Mouse (Mus musculus) myocyte (in vitro differentiated cells): ENCODE results near the gene Cdr2l. TPM values are rescaled to one million over a fixed set of nuclear protein-coding genes. Genes with fewer than 3 reads are reported as not detected.

Source experiments
- H3K27me3 ChIP-seq: one replicate; pipeline ENCODE4 v1.6.1; 2011; ENCODE audit not compliant: control insufficient read depth, insufficient read depth, insufficient read length
- H3K36me3 ChIP-seq: one replicate; pipeline ENCODE4 v1.6.1; 2011; ENCODE audit not compliant: control insufficient read depth, insufficient read depth
- H3K4me2 ChIP-seq: one replicate; pipeline ENCODE4 v1.6.1; 2011; ENCODE audit warnings: low read depth, control low read depth
- H3K4me3 ChIP-seq: one replicate; pipeline ENCODE4 v1.5.1; 2011; ENCODE audit warnings: mild to moderate bottlenecking, control low read depth, moderate library complexity
- H3K79me2 ChIP-seq: one replicate; pipeline ENCODE4 v1.6.1; 2011; ENCODE audit not compliant: control insufficient read depth, insufficient read depth
- H3ac ChIP-seq: one replicate; pipeline ENCODE4 v1.6.1; 2011; ENCODE audit not compliant: control insufficient read depth, insufficient read length
- CEBPB ChIP-seq: IDR thresholded peaks from 2 replicates; pipeline ENCODE4 v1.6.1; 2011; ENCODE audit warnings: mild to moderate bottlenecking, moderate library complexity; ENCODE audit not compliant: poor library complexity, insufficient read depth, severe bottlenecking
- E2F4 ChIP-seq: IDR thresholded peaks from one replicate; pipeline ENCODE4 v1.6.1; 2011; ENCODE audit warnings: mild to moderate bottlenecking, control low read depth, moderate library complexity; ENCODE audit not compliant: insufficient read depth
- MAX ChIP-seq: IDR thresholded peaks from one replicate; pipeline ENCODE4 v1.6.1; 2011; ENCODE audit warnings: low read depth, mild to moderate bottlenecking, control low read depth
- MYOD1 ChIP-seq, 3 experiments: IDR thresholded peaks; one replicate each; pipeline ENCODE4 v1.6.1; 2011; ENCODE audit warnings: control low read depth in 2 of 3, low read depth in 2 of 3, mild to moderate bottlenecking in 2 of 3, moderate library complexity in 1 of 3; ENCODE audit not compliant: insufficient read length in 2 of 3, control insufficient read depth in 1 of 3
- MYOG ChIP-seq, 3 experiments: IDR thresholded peaks; one replicate each; pipeline ENCODE4 v1.6.1; 2011; ENCODE audit warnings: control low read depth in 2 of 3, low read depth in 2 of 3, mild to moderate bottlenecking in 2 of 3; ENCODE audit not compliant: insufficient read length in 2 of 3, control insufficient read depth in 1 of 3, insufficient read depth in 1 of 3
- POLR2A ChIP-seq: IDR thresholded peaks from one replicate; pipeline ENCODE4 v1.6.1; 2011; ENCODE audit warnings: low read depth, mild to moderate bottlenecking, control low read depth, moderate library complexity; ENCODE audit not compliant: insufficient read length
- POLR2AphosphoS2 ChIP-seq: IDR thresholded peaks from one replicate; pipeline ENCODE4 v1.6.1; 2011; ENCODE audit warnings: low read depth, control low read depth; ENCODE audit not compliant: insufficient read length
- REST ChIP-seq: IDR thresholded peaks from one replicate; pipeline ENCODE4 v1.6.1; 2011; ENCODE audit warnings: mild to moderate bottlenecking, control low read depth, moderate library complexity; ENCODE audit not compliant: insufficient read depth, insufficient read length
- SRF ChIP-seq: IDR thresholded peaks from one replicate; pipeline ENCODE4 v1.6.1; 2011; ENCODE audit warnings: low read depth; ENCODE audit not compliant: control insufficient read depth, insufficient read length
- TCF12 ChIP-seq: IDR thresholded peaks from one replicate; pipeline ENCODE4 v1.6.1; 2011; ENCODE audit warnings: mild to moderate bottlenecking, control low read depth; ENCODE audit not compliant: poor library complexity, insufficient read depth, severe bottlenecking
- TCF3 ChIP-seq: IDR thresholded peaks from one replicate; pipeline ENCODE4 v1.6.1; 2011; ENCODE audit warnings: low read depth, control low read depth; ENCODE audit not compliant: insufficient read length
- USF1 ChIP-seq: IDR thresholded peaks from one replicate; pipeline ENCODE4 v1.6.1; 2011; ENCODE audit warnings: low read depth, mild to moderate bottlenecking, control low read depth, moderate library complexity
- polyA plus RNA-seq: library from polyadenylated mRNA; unstranded; fragments of >200 nt; fragmentation: generic; extraction: Trizol; gene quantifications from one replicate; pipeline ENCODE4 v1.2.1, GENCODE M21; 2012; ENCODE audit warnings: missing spikeins

Cdr2l gene
- polyA plus RNA-seq, 1 experiment: 52.8 TPM

GRCm38 (mm10) chr11:115437571-115438122 lies 55.9 kb downstream of the Cdr2l start:
- Histone ChIP-seq H3ac (no peak overlapping the region), H3K4me3 (no peak overlapping the region), H3K36me3 (no peaks in the 10 kb centered on the region), H3K79me2 (no peaks in the 10 kb centered on the region), H3K27me3 (no peaks in the 10 kb centered on the region), H3K4me2 (no peak overlapping the region)
- no peak for TF ChIP-seq CEBPB
- no peak for TF ChIP-seq MAX
- TF ChIP-seq MYOD1 (IDR thresholded peaks at IDR 0.05; ENCODE audit: control insufficient read depth in 1 of 3, insufficient read length in 2 of 3, low read depth in 2 of 3): no peak
- no peak for TF ChIP-seq TCF3
- no peak for TF ChIP-seq REST

DNA sequence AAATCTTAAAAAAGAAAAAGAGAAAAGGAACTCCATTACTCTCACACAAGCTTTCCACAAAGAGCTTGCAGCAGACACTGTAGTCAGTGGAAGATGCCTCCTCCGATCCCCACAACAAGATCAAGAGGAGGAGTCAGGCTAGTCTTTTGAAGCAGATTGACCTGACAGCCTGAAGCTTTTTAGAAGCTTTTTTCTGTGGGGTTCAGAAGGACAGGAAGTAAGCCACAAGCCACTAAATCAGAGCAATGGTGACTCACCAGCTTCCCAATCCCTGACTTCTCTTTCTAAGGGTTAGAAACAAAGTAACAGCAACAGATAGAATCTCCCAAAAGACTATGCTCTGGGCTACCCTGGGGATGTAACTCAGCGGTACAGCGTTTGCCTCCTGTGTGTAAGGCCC lies 57.6 kb downstream of the Cdr2l start:
- Histone ChIP-seq H3K27me3 (no peaks in the 10 kb centered on the region), H3K36me3 (no peaks in the 10 kb centered on the region), H3ac (no peak overlapping the region), H3K4me2 (no peak overlapping the region), H3K79me2 (no peaks in the 10 kb centered on the region), H3K4me3 (no peak overlapping the region)
- TF ChIP-seq USF1: no peak

DNA sequence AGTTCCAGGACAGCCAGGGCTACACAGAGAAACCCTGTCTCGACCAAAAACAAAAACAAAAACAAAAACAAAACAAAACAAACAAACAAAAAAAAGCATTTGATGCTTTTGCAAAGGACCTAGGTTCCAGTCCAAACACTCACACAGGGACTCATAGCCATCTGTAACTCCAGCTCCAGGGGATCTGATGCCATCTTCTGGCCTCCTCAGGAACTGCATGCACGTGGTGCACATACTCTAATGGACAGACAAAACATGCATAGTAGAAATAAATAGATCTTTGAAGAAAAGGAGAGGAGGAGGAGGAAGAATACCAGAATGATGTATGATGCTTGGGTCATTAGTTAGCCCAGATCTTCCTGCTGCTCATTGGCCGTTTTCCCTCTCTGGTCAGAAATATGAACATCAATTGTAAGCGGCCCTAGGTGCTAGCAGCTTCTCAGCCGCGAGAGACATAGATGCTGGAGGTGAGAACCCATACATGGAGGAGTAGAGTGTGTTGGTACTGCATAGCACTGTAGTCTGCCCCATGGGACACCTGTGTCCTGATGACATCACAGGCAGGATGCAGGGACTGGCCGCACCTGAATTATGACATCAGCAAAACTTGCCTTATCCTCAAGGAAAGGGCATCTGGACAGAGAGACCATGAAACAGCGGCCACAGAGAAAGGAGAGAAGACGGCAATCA lies 58.3 kb downstream of the Cdr2l start, which contains the start of gene Trim80:
Gene Trim80, plus strand, starts transcription at position 640 of the 690 bp plus-strand sequence.
- Histone ChIP-seq H3K27me3 (no peaks in the 10 kb centered on the region), H3K79me2 (no peaks in the 10 kb centered on the region), H3K4me2 (no peak within 1 kb of the TSS), H3K36me3 (no peaks in the 10 kb centered on the region), H3ac (no peak within 1 kb of the TSS), H3K4me3 (no peak within 1 kb of the TSS)
- no peak for TF ChIP-seq CEBPB
- TF ChIP-seq TCF3: no peak
- TF ChIP-seq USF1: no peak
- no peak for TF ChIP-seq SRF
- no peak for TF ChIP-seq MYOG (IDR thresholded peaks at IDR 0.05; ENCODE audit: control insufficient read depth in 1 of 3, insufficient read depth in 1 of 3, insufficient read length in 2 of 3, low read depth in 2 of 3)
- TF ChIP-seq REST: no peak
- no peak for TF ChIP-seq TCF12
- no peak for TF ChIP-seq E2F4
- no peak for TF ChIP-seq MAX
- no peak for TF ChIP-seq POLR2AphosphoS2
- TF ChIP-seq MYOD1 (IDR thresholded peaks at IDR 0.05; ENCODE audit: control insufficient read depth in 1 of 3, insufficient read length in 2 of 3, low read depth in 2 of 3): no peak

- Histone ChIP-seq H3K27me3 (no peaks in the 10 kb centered on the region), H3K79me2 (no peaks in the 10 kb centered on the region), H3ac (no peak overlapping the region), H3K4me2 (no peak overlapping the region), H3K36me3 (no peaks in the 10 kb centered on the region), H3K4me3 (no peak overlapping the region)
- no peak for TF ChIP-seq REST
- TF ChIP-seq TCF3: no peak
- TF ChIP-seq USF1: no peak
- no peak for TF ChIP-seq E2F4
- no peak for TF ChIP-seq MAX
- TF ChIP-seq TCF12: no peak
- TF ChIP-seq CEBPB: no peak
- no peak for TF ChIP-seq MYOG (IDR thresholded peaks at IDR 0.05; ENCODE audit: control insufficient read depth in 1 of 3, insufficient read depth in 1 of 3, insufficient read length in 2 of 3, low read depth in 2 of 3)
- TF ChIP-seq POLR2AphosphoS2: no peak
- TF ChIP-seq MYOD1 (IDR thresholded peaks at IDR 0.05; ENCODE audit: control insufficient read depth in 1 of 3, insufficient read length in 2 of 3, low read depth in 2 of 3): no peak
- no peak for TF ChIP-seq SRF
- no peak for TF ChIP-seq POLR2A
Measured at GRCm38 (mm10) chr11:115441417-115441816, 59.7 kb downstream of the Cdr2l start.

Other genes starting within 250 kb of the Cdr2l start
- gene Cd300lf, start 247.9 kb upstream of the Cdr2l start, polyA plus RNA-seq: not detected
- 16.1 TPM for gene Slc9a3r1, start 218.6 kb upstream of the Cdr2l start, polyA plus RNA-seq
- gene Tmem104, start 194.4 kb upstream of the Cdr2l start, polyA plus RNA-seq: 15.5 TPM
- gene Nat9, start 194.1 kb upstream of the Cdr2l start, polyA plus RNA-seq: 22.6 TPM
- not detected for gene Grin2c, start 114.7 kb upstream of the Cdr2l start, polyA plus RNA-seq
- 13.9 TPM for gene Fdxr, start 104.9 kb upstream of the Cdr2l start, polyA plus RNA-seq
- gene Fads6, start 84.3 kb upstream of the Cdr2l start, polyA plus RNA-seq: 0.62 TPM
- 0.01 TPM for gene Otop2, start 74.8 kb upstream of the Cdr2l start, polyA plus RNA-seq
- 0.16 TPM for gene Ush1g, start 59.9 kb upstream of the Cdr2l start, polyA plus RNA-seq
- not detected for gene Otop3, start 47.2 kb upstream of the Cdr2l start, polyA plus RNA-seq
- gene Hid1, start 14.2 kb upstream of the Cdr2l start, polyA plus RNA-seq: 63.1 TPM
- gene Mrpl58, start 21.8 kb downstream of the Cdr2l start, polyA plus RNA-seq: 201 TPM
- 693 TPM for gene Atp5h, start 38.0 kb downstream of the Cdr2l start, polyA plus RNA-seq
- gene Kctd2, start 38.2 kb downstream of the Cdr2l start, polyA plus RNA-seq: 27.3 TPM
- not detected for gene Trim80, start 58.6 kb downstream of the Cdr2l start, polyA plus RNA-seq
- 0.10 TPM for gene Slc16a5, start 80.6 kb downstream of the Cdr2l start, polyA plus RNA-seq
- 6.2 TPM for gene Armc7, start 93.8 kb downstream of the Cdr2l start, polyA plus RNA-seq
- 64.0 TPM for gene Nt5c, start 109.9 kb downstream of the Cdr2l start, polyA plus RNA-seq
- gene Jpt1, start 132.5 kb downstream of the Cdr2l start, polyA plus RNA-seq: 386 TPM
- gene Sumo2, start 154.4 kb downstream of the Cdr2l start, polyA plus RNA-seq: 176 TPM
- 41.1 TPM for gene Nup85, start 182.5 kb downstream of the Cdr2l start, polyA plus RNA-seq
- 61.5 TPM for gene Mrps7, start 222.0 kb downstream of the Cdr2l start, polyA plus RNA-seq
- gene Gga3, start 222.1 kb downstream of the Cdr2l start, polyA plus RNA-seq: 16.4 TPM
- 17.5 TPM for gene Mif4gd, start 231.1 kb downstream of the Cdr2l start, polyA plus RNA-seq
- 13.9 TPM for gene Slc25a19, start 246.4 kb downstream of the Cdr2l start, polyA plus RNA-seq